Mouse (Mus musculus) adrenal gland, adult (tissue): ENCODE measurements around the gene Hspa1b.
A peak's percentile ranks its signal among the peaks of the same experiment; 100 is the strongest.
"Not testable (repeated sequence)": the region's sequence is repeated elsewhere in the genome, so short reads cannot be mapped to it uniquely, and the experiment has no call there.

Source experiments
- DNase-seq, 2 experiments: peaks; one replicate each; pipeline ENCODE4 v3.0.0; 2022 to 2023; ENCODE audit warnings: low spot score in 1 of 2; ENCODE audit not compliant: inconsistent age in 2 of 2

The Hspa1b gene

GRCm38 (mm10) chr17:34982328-34982727 lies 23.3 kb upstream of the Hspa1b start:
- no peak for DNase-seq

DNA sequence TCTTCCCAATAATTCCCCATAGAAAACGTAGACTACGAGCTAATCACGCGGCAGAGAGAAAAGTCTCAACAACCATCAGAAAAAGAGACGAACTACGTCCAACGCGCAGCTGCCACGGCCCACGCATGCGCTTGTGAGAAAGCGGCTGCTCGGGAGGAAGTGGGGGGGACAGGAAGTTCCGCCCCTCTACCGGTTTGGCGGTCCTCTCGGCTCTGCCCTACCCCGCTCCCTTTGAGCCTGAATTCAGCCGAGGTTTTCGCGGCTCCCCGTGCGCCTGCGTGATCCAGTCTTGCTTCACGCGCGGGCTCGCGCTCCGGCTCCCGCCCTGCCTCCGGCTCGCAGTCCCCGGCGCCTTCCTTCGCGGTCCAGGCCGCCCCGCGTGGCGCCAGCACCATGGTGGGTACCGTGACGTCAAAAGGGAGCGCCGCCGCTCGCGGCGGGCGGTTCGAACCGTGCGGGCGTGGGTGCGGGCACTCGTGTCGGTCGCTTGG lies 22.7 kb upstream of the Hspa1b start, which contains the start of gene Lsm2:
TSS of gene Lsm2 (plus strand) at position 173 of the 491 bp plus-strand sequence.
- peak; percentile 95 to 98 for DNase-seq

- peak in 1 of 2 experiments; percentile 80 for DNase-seq
Observed at GRCm38 (mm10) chr17:34980655-34981054, 21.6 kb upstream of the Hspa1b start.

- DNase-seq, result peak in 1 of 2 experiments; percentile 49
Observed at GRCm38 (mm10) chr17:34979631-34980030, 20.6 kb upstream of the Hspa1b start.

DNA sequence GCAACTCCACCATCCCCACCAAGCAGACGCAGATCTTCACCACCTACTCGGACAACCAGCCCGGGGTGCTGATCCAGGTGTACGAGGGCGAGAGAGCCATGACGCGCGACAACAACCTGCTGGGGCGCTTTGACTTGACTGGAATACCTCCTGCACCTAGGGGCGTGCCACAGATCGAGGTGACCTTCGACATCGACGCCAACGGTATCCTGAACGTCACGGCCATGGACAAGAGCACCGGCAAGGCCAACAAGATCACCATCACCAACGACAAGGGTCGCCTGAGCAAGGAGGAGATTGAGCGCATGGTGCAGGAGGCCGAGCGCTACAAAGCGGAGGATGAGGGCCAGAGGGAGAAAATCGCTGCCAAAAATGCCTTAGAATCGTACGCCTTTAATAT lies 19.2 kb upstream of the Hspa1b start:
- DNase-seq, result no peak

DNA sequence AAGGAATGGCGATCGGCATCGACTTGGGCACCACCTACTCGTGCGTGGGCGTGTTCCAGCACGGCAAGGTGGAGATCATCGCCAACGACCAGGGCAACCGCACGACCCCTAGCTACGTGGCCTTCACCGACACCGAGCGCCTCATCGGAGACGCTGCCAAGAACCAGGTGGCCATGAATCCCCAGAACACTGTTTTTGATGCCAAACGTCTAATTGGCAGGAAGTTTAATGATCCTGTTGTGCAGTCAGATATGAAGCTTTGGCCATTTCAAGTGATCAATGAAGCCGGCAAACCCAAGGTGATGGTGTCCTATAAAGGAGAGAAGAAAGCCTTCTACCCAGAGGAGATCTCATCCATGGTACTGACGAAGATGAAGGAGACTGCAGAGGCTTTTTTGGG lies 18.0 kb upstream of the Hspa1b start:
- peak in 1 of 2 experiments; percentile 41 for DNase-seq

- DNase-seq, result peak in 1 of 2 experiments; percentile 84
Observed at GRCm38 (mm10) chr17:34975581-34976492, 16.8 kb upstream of the Hspa1b start.

DNA sequence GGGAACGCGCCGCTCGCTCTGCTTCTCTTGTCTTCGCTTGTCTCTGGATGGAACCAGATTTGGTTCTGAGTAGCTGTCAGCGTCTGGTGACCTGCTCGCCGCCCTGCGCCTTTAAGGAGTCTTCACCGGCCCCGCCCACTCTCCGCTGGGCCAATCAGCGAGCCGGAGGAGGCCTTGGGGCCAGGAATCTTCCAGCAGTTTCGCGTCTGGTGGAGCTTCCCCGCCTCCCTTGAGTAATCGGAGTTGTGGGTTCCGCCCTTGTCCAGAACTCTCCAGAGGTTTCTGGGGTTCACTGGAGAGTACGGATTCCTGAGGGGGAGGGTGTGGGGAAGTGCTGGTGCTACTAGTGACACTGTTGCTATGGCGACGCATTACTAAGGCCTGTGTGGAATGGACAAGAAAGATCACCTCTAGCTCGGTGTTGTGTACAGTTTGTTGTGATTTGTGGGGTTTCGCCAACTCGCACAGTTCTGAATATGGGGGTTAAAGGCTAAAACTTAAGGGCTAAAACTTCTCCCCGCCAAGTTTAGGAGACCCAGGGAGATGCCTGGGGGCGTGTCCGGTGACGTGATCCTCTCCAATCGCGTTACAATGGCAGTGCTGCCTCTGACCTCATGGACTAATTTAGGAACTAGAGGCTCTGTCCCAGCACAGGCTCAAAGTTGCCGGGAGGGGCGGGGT lies 13.2 kb upstream of the Hspa1b start, which contains the start of the genes Hspa1a and Hspa1l:
TSS of gene Hspa1a (minus strand) at position 88 of the 681 bp plus-strand sequence.
TSS of gene Hspa1l (plus strand) at position 635 of the 681 bp plus-strand sequence.
- peak; percentile 92 to 97 for DNase-seq

DNA sequence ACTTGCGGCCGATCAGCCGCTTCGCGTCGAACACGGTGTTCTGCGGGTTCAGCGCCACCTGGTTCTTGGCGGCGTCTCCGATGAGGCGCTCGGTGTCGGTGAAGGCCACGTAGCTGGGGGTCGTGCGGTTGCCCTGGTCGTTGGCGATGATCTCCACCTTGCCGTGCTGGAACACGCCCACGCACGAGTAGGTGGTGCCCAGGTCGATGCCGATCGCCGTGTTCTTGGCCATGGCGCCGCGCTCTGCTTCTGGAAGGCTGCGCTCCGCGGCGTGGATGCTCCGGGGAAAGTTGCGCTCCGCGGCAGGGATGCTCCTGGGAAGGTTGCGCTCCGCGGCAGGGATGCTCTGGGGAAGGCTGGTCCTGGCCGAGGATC lies 12.6 kb upstream of the Hspa1b start:
- not testable (repeated sequence) for DNase-seq

- peak in 1 of 2 experiments; percentile 31 for DNase-seq
Observed at GRCm38 (mm10) chr17:34970850-34971249, 11.8 kb upstream of the Hspa1b start.

- DNase-seq, result peak; percentile 55 to 88
Observed at GRCm38 (mm10) chr17:34969822-34970221, 10.8 kb upstream of the Hspa1b start, which contains the start of gene Gm20481. TSS of gene Gm20481 (plus strand) at chr17:34969912.

DNA sequence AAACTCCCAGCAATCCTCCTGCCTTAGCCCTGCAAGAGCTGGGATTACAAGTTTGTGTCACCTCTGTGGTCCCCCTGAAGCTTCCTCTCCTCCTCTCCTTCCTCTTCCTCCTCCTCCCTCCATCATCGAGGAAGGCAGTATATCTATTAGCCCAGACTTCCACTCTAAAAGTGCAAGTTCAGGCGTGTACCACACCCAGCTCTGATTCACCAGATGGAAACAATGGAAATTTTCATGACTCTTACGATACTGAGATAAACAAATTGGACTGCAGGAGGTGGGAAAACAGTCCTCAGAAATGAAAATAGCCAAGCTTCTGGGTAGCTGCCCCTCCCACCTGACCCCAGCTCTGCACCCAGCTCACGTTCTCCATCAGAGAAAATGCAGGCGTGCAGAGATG lies 6.6 kb upstream of the Hspa1b start:
- no peak for DNase-seq

DNA sequence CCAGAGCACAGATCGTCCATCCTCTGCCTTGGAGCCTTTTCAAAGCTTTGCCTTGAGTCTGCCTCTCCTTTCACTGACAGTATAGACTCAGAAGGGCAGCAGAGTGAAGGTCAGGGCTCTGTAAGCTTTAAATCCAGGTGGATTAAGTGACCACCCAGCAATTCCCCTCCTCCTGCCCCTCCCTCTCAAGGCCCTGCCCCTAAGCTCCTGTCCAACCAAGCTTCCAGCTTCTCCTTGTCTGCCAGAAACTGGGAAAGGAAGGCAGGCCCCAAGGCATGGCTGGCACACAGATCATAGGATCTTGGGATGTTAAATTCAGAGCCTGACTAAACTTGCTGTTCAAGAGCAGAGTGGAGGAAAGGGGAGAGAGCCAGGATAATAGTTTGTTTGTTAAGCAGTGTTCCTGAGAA lies 5.6 kb upstream of the Hspa1b start:
- peak in 1 of 2 experiments; percentile 57 for DNase-seq

DNA sequence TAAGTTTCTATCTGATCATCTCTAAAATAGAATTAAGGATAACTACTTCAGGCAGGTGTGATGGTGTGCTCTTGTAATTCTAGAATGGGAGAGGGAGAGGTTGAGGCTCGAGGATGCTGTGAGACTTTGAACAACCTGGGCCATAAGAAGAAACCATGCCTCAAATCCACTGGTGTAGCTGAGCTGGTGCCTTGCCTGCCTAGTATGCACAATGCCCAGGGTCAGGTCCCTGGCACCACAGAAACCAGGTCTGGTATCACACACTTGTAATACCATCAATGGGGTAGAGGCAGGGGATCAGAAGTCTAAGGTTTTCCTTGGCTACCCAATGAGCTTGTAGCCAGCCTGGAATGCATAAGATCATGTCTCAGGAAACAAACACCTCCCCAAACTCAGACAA lies 3.8 kb upstream of the Hspa1b start:
- DNase-seq, result no peak

DNA sequence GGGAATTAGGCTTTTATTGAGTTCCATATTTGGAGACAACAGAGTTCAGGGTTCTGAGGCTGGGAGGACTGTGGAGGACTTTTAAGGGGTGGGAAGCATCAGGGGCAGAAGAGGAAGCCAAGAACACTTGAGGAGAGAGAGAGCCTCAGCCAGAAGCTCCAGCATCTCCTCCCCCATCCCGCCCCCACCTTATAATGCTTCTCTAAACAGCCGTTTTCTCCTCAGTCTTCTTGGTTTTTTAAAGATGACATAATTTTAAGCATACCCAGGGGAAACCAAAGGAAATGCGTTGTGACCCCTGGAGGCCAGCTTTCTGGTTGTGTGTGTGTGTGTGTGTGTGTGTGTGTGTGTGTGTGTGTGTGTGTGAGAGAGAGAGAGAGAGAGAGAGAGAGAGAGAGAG lies 3.1 kb upstream of the Hspa1b start:
- no peak for DNase-seq

DNA sequence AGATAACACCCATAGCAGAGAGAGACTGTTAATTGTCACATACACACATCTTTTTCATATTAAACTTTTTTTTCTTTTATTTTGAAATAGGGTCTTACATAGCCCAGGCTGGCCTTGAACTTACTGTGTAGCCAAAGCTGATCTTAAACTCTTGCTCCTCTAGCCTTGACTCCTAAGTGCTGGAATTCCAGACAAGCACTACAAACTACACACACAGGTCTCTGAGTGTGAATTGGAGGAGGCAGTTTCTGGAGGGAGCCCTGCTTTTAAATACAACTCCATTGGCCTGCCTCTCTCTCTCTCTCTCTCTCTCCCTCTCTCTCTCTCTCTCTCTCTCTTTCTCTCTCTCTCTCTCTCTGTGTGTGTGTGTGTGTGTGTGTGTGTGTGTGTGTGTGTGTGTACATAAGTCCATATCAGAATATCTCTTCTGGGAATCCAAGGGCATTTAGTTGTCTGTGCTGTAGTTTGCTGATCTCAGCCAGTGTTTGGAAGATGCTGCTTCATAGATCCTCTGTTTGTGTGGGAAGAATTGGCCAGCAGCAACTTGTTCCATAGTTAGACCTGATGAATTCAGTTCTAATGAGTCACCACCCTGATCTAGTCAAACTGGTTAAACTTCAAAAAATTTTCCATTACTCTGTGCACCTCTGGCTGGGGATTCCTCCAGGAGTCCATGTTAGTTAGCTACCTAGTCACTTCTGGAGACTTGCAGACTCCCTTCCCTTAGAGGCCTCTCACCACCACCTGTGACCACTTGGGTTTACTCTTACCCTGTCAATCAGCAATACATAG lies 1.9 kb upstream of the Hspa1b start:
- peak in 1 of 2 experiments; percentile 74 for DNase-seq

DNA sequence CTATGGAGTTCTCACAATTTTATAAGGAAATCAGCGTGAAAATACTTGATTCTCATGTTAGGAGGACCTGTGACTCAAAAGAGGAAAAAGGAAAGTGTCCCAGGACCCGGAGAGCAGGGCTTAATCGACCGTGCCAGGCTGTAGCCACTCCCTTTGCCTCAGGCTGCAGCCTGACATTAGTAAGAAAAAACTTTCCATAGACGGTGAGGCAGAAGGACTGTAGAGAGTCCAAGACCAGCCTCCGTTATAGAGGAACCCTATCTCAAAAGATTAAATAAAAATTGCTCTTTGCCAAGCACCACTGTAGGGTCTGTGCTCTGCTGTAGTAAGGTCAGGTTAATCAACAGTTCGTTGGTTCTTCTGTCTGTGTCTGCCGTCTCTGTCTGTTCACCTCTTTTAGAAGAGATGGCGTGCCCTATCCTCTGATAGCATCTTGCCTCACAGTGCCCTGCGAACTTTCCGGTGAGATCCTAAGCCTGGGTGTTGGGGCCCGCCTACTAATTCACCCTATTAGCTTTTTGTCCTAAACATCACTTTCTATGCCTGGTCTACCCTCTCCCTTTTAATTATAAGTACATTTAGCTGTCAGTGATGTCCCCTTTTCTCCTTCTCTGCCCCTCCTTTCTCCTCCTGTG lies 960 bp upstream of the Hspa1b start:
- peak; percentile 73 to 92 for DNase-seq

DNA sequence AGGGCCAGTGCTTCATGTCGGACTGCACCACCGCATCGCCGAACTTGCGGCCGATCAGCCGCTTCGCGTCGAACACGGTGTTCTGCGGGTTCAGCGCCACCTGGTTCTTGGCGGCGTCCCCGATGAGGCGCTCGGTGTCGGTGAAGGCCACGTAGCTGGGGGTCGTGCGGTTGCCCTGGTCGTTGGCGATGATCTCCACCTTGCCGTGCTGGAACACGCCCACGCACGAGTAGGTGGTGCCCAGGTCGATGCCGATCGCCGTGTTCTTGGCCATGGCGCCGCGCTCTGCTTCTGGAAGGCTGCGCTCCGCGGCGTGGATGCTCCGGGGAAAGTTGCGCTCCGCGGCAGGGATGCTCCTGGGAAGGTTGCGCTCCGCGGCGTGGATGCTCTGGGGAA lies 306 bp downstream of the Hspa1b start:
- DNase-seq, result not testable (repeated sequence)

DNA sequence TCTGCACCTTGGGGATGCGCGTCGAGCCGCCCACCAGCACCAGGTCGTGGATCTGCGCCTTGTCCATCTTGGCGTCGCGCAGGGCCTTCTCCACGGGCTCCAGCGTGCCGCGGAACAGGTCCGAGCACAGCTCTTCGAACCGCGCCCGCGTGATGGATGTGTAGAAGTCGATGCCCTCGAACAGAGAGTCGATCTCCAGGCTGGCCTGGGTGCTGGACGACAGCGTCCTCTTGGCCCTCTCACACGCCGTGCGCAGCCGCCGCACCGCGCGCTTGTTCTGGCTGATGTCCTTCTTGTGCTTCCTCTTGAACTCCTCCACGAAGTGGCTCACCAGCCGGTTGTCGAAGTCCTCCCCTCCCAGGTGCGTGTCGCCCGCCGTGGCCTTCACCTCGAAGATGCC lies 1.1 kb downstream of the Hspa1b start:
- peak in 1 of 2 experiments; percentile 56 for DNase-seq

DNA sequence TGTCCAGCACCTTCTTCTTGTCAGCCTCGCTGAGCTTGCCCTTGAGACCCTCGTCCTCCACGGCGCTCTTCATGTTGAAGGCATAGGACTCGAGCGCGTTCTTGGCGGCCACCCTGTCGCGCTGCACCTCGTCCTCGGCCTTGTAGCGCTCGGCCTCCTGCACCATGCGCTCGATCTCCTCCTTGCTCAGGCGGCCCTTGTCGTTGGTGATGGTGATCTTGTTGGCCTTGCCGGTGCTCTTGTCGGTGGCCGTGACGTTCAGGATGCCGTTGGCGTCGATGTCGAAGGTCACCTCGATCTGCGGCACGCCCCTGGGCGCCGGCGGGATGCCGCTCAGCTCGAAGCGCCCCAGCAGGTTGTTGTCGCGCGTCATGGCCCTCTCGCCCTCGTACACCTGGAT lies 1.7 kb downstream of the Hspa1b start:
- not testable (repeated sequence) for DNase-seq
